Mouse (Mus musculus) cortical plate, adult 2 months (tissue): ENCODE measurements around the gene Gm5105.

ENCODE experiments used
- CTCF ChIP-seq: fragments of 200-500 bp; IDR thresholded peaks from 2 replicates; pipeline ENCODE4 v1.5.1; 2011; ENCODE audit warnings: mild to moderate bottlenecking, control low read depth, low read length; ENCODE audit not compliant: insufficient read depth; ENCODE audit errors: extremely low read depth
- POLR2A ChIP-seq: fragments of 200-500 bp; IDR thresholded peaks from 2 replicates; pipeline ENCODE4 v1.6.1; 2011; ENCODE audit warnings: mild to moderate bottlenecking, low read length, control low read depth; ENCODE audit not compliant: insufficient read depth; ENCODE audit errors: extremely low read depth

DNA sequence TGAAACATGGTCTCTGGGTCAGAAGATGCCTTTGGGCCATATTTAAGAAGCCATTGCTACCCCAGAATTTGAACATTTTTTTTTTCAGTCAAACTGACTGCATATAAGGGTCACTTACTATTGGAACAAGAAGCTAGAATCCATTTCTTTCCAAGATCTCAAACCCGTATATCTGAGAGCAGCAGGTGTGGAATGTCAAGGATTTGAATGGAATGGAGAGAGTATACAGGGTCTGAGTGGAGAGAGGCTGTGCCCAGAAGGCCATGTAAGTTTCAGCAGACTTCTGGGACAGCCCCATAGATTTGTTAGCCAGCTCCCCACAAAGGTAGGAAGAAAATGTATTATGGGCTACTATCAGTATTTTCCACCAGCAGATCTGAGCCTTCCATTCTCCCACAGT lies 11.5 kb upstream of the Gm5105 start:
- TF ChIP-seq CTCF, result no peak
- no peak for TF ChIP-seq POLR2A
